Mouse (Mus musculus): ENCODE results near the gene Midn.

- TF ChIP-seq CTCF (IDR thresholded peaks at IDR 0.05; ENCODE audit: control insufficient read depth, insufficient read depth, low read length) (no peak), POLR2A (IDR thresholded peaks at IDR 0.05; ENCODE audit: borderline replicate concordance, control insufficient read depth, low read depth, low read length) (no peak)
Measured at GRCm38 (mm10) chr10:80144159-80144558, 3.9 kb upstream of the Midn start.
